Mouse (Mus musculus) neural tube, embryonic 11.5 days (tissue): ENCODE data around the gene Rreb1. TPM values are rescaled to one million over a fixed set of nuclear protein-coding genes. Genes with fewer than 3 reads are reported as not detected.

ENCODE experiments used
- ATAC-seq: fragments of 200-750 bp; cut with Nextera tagmentation; 2 replicates; pipeline ENCODE4 v1.8.0; 2017; ENCODE audit warnings: moderate number of reproducible peaks, mild to moderate bottlenecking, moderate TSS enrichment, moderate library complexity; ENCODE audit not compliant: insufficient read depth, low FRiP score, low TSS enrichment
- DNase-seq: peaks from one replicate; pipeline ENCODE4 v3.0.0-alpha.2; 2015; ENCODE audit warnings: low spot score
- H3K27ac ChIP-seq: fragments of 300-500 bp; sonication (generic); 2 replicates; pipeline ENCODE4 v1.5.1; 2014; ENCODE audit warnings: low read depth, mild to moderate bottlenecking, low read length
- H3K27me3 ChIP-seq: fragments of 300-500 bp; sonication (generic); 2 replicates; pipeline ENCODE4 v1.6.1; 2014; ENCODE audit warnings: mild to moderate bottlenecking, low read length, mixed read lengths; ENCODE audit not compliant: control insufficient read depth, insufficient read depth
- H3K36me3 ChIP-seq: fragments of 300-500 bp; sonication (generic); 2 replicates; pipeline ENCODE4 v1.6.1; 2014; ENCODE audit warnings: mild to moderate bottlenecking, low read length, moderate library complexity, mixed read lengths; ENCODE audit not compliant: control insufficient read depth, insufficient read depth
- H3K4me1 ChIP-seq: fragments of 300-500 bp; sonication (generic); 2 replicates; pipeline ENCODE4 v1.6.1; 2014; ENCODE audit warnings: low read length, mixed read lengths; ENCODE audit not compliant: control insufficient read depth, insufficient read depth
- H3K4me2 ChIP-seq: fragments of 300-500 bp; sonication (generic); 2 replicates; pipeline ENCODE4 v1.6.1; 2014; ENCODE audit warnings: low read depth, mild to moderate bottlenecking, moderate library complexity
- H3K4me3 ChIP-seq: fragments of 300-500 bp; sonication (generic); 2 replicates; pipeline ENCODE4 v1.5.1; 2014; ENCODE audit warnings: low read depth, low read length
- H3K9ac ChIP-seq: fragments of 300-500 bp; sonication (generic); 2 replicates; pipeline ENCODE4 v1.6.1; 2014; ENCODE audit warnings: mild to moderate bottlenecking, low read length
- H3K9me3 ChIP-seq: fragments of 300-500 bp; sonication (generic); 2 replicates; pipeline ENCODE4 v1.6.1; 2016; ENCODE audit warnings: low read length; ENCODE audit not compliant: control insufficient read depth
- WGBS: fragments of 180-500 bp; shearing (Covaris S2); extraction: QIAGEN DNeasy Blood & Tissue Kit; methylation state at CpG from one replicate; pipeline ENCODE4 v1.1.7; 2014; 5-methylcytosine and 5-hydroxymethylcytosine counted together
- polyA plus RNA-seq: library from polyadenylated mRNA; unstranded; fragments of >200 nt; fragmentation: Nextera tagmentation; extraction: Ambion mirVana; gene quantifications from 2 replicates; pipeline ENCODE4 v1.2.1, GENCODE M21; 2014

Rreb1 gene
- polyA plus RNA-seq, 1 experiment from 2014 or later = 5.9 TPM

GRCm38 (mm10) chr13:37857284-37858065 lies 79.3 kb downstream of the Rreb1 start:
- H3K27me3 ChIP-seq = no peaks in the 10 kb centered on the region
- under 1% methylated on average over 59 of the region's 59 CpGs for WGBS
- DNase-seq (peak; percentile 95), ATAC-seq (peak; percentile 94)
- peak overlapping the region; percentile 56 for H3K4me3 ChIP-seq
- H3K4me2 ChIP-seq = peak overlapping the region; percentile 93
- peak overlapping the region; percentile 65 for H3K9ac ChIP-seq
- no peaks in the 10 kb centered on the region for H3K36me3 ChIP-seq
- H3K27ac ChIP-seq = no peak overlapping the region
- no peaks in the 10 kb centered on the region for H3K9me3 ChIP-seq
- H3K4me1 ChIP-seq = peaks cover 12% of the 10 kb centered on the region; the same call in 1 of the 2 replicates

GRCm38 (mm10) chr13:37858066-37858501 lies 79.9 kb downstream of the Rreb1 start:
- Histone ChIP-seq H3K27ac (no peak overlapping the region), H3K4me2 (peak overlapping the region; percentile 93), H3K27me3 (no peaks in the 10 kb centered on the region), H3K9ac (peak overlapping the region; percentile 65), H3K4me1 (peaks cover 12% of the 10 kb centered on the region; the same call in 1 of the 2 replicates), H3K36me3 (no peaks in the 10 kb centered on the region), H3K4me3 (peak overlapping the region; percentile 56), H3K9me3 (no peaks in the 10 kb centered on the region)
- DNase-seq = no peak
- 3% methylated on average over 19 of the region's 19 CpGs for WGBS
- ATAC-seq = peak; percentile 48

GRCm38 (mm10) chr13:37858508-37858907 lies 80.3 kb downstream of the Rreb1 start:
- DNase-seq (no peak), ATAC-seq (no peak)
- H3K4me2 ChIP-seq = peak overlapping the region; percentile 93
- H3K27me3 ChIP-seq = no peaks in the 10 kb centered on the region
- peaks cover 12% of the 10 kb centered on the region; the same call in 1 of the 2 replicates for H3K4me1 ChIP-seq
- peak overlapping the region; percentile 56; the same call in 1 of the 2 replicates for H3K4me3 ChIP-seq
- 38% methylated on average over 9 of the region's 9 CpGs for WGBS
- no peaks in the 10 kb centered on the region for H3K9me3 ChIP-seq
- no peak overlapping the region for H3K27ac ChIP-seq
- no peaks in the 10 kb centered on the region for H3K36me3 ChIP-seq
- peak overlapping the region; percentile 65 for H3K9ac ChIP-seq

GRCm38 (mm10) chr13:37859782-37860181 lies 81.6 kb downstream of the Rreb1 start:
- H3K9ac ChIP-seq = no peak overlapping the region
- WGBS = 46% methylated on average over 8 of the region's 8 CpGs
- no peak overlapping the region for H3K4me2 ChIP-seq
- peaks cover 7% of the 10 kb centered on the region; the same call in 1 of the 2 replicates for H3K4me1 ChIP-seq
- DNase-seq (no peak), ATAC-seq (no peak)
- no peak overlapping the region for H3K27ac ChIP-seq
- no peaks in the 10 kb centered on the region for H3K9me3 ChIP-seq
- no peaks in the 10 kb centered on the region for H3K27me3 ChIP-seq
- no peak overlapping the region for H3K4me3 ChIP-seq
- H3K36me3 ChIP-seq = no peaks in the 10 kb centered on the region

- no peaks in the 10 kb centered on the region for H3K27me3 ChIP-seq
- no peak overlapping the region for H3K9ac ChIP-seq
- no peak overlapping the region for H3K4me2 ChIP-seq
- ATAC-seq (no peak), DNase-seq (no peak)
- no peaks in the 10 kb centered on the region for H3K36me3 ChIP-seq
- peaks cover 7% of the 10 kb centered on the region; the same call in 1 of the 2 replicates for H3K4me1 ChIP-seq
- WGBS = 58% methylated on average over 3 of the region's 3 CpGs
- no peaks in the 10 kb centered on the region for H3K9me3 ChIP-seq
- H3K27ac ChIP-seq = no peak overlapping the region
- H3K4me3 ChIP-seq = no peak overlapping the region
Observed at GRCm38 (mm10) chr13:37860204-37860603, 82.0 kb downstream of the Rreb1 start.

GRCm38 (mm10) chr13:37860789-37861188 lies 82.6 kb downstream of the Rreb1 start:
- peaks cover 7% of the 10 kb centered on the region; the same call in 1 of the 2 replicates for H3K4me1 ChIP-seq
- no peaks in the 10 kb centered on the region for H3K27me3 ChIP-seq
- DNase-seq (no peak), ATAC-seq (no peak)
- no peak overlapping the region for H3K4me2 ChIP-seq
- H3K9ac ChIP-seq = no peak overlapping the region
- H3K36me3 ChIP-seq = no peaks in the 10 kb centered on the region
- no peak overlapping the region for H3K27ac ChIP-seq
- 86% methylated on average over 3 of the region's 3 CpGs for WGBS
- H3K9me3 ChIP-seq = no peaks in the 10 kb centered on the region
- no peak overlapping the region for H3K4me3 ChIP-seq

GRCm38 (mm10) chr13:37862492-37862891 lies 84.3 kb downstream of the Rreb1 start:
- H3K36me3 ChIP-seq = no peaks in the 10 kb centered on the region
- 21% methylated on average over 6 of the region's 6 CpGs for WGBS
- no peak overlapping the region for H3K4me3 ChIP-seq
- peak; percentile 24 for DNase-seq
- H3K9ac ChIP-seq = no peak overlapping the region
- H3K9me3 ChIP-seq = no peaks in the 10 kb centered on the region
- H3K27me3 ChIP-seq = no peaks in the 10 kb centered on the region
- H3K4me1 ChIP-seq = peaks cover 7% of the 10 kb centered on the region; the same call in 1 of the 2 replicates
- H3K27ac ChIP-seq = no peak overlapping the region
- no peak overlapping the region for H3K4me2 ChIP-seq
- ATAC-seq = no peak

GRCm38 (mm10) chr13:37863643-37864042 lies 85.4 kb downstream of the Rreb1 start:
- H3K4me3 ChIP-seq = no peak overlapping the region
- no peak for DNase-seq
- H3K27me3 ChIP-seq = no peaks in the 10 kb centered on the region
- no peak for ATAC-seq
- 76% methylated on average over 5 of the region's 5 CpGs for WGBS
- H3K4me1 ChIP-seq = peaks cover 7% of the 10 kb centered on the region; the same call in 1 of the 2 replicates
- no peaks in the 10 kb centered on the region for H3K36me3 ChIP-seq
- H3K9ac ChIP-seq = no peak overlapping the region
- H3K27ac ChIP-seq = no peak overlapping the region
- no peaks in the 10 kb centered on the region for H3K9me3 ChIP-seq
- no peak overlapping the region for H3K4me2 ChIP-seq

- Histone ChIP-seq H3K9ac (no peak overlapping the region), H3K27me3 (no peaks in the 10 kb centered on the region), H3K4me1 (peaks cover 7% of the 10 kb centered on the region; the same call in 1 of the 2 replicates), H3K9me3 (no peaks in the 10 kb centered on the region), H3K27ac (no peak overlapping the region), H3K4me3 (no peak overlapping the region), H3K36me3 (no peaks in the 10 kb centered on the region), H3K4me2 (no peak overlapping the region)
- DNase-seq (no peak), ATAC-seq (no peak)
- WGBS = 86% methylated on average over 1 of the region's 1 CpGs
Observed at GRCm38 (mm10) chr13:37864697-37865096, 86.5 kb downstream of the Rreb1 start.
